Mouse (Mus musculus): Measurements from ENCODE around the gene Popdc3. TPM values are rescaled to one million over a fixed set of nuclear protein-coding genes. Genes with fewer than 3 reads are reported as not detected.
"Not testable (repeated sequence)": the region's sequence is repeated elsewhere in the genome, so short reads cannot be mapped to it uniquely, and the experiment has no call there.

Popdc3 gene
- polyA plus RNA-seq (2015; fragmentation: Nextera tagmentation; extraction: Ambion mirVana): 3.6 and 3.9 TPM in 2 replicates

GRCm38 (mm10) chr10:45177798-45178197 is at the start of gene Popdc3:
Gene Popdc3, plus strand, starts transcription at chr10:45178098.
- H3K36me3 ChIP-seq; H3K27ac ChIP-seq (replicated peaks); H3K9ac ChIP-seq; H3K27me3 ChIP-seq; H3K9me3 ChIP-seq (replicated peaks); H3K4me2 ChIP-seq (replicated peaks); ATAC-seq (ENCODE audit: insufficient number of reproducible peaks, low FRiP score, low TSS enrichment, low read depth); H3K4me1 ChIP-seq; H3K4me3 ChIP-seq (replicated peaks): not testable (repeated sequence)
- 69% methylated on average over 1 of the region's 5 CpGs for WGBS

GRCm38 (mm10) chr10:45129105-45129504 is 48.8 kb upstream of the Popdc3 start:
- WGBS: 70% methylated on average over 11 of the region's 11 CpGs
- Histone ChIP-seq H3K36me3 (peaks cover 14% of the 10 kb centered on the region), H3K4me1 (no peaks in the 10 kb centered on the region), H3K27me3 (no peaks in the 10 kb centered on the region), H3K4me2 (replicated peaks) (no peak overlapping the region), H3K9me3 (replicated peaks) (no peaks in the 10 kb centered on the region), H3K9ac (no peak overlapping the region), H3K27ac (replicated peaks) (no peak overlapping the region), H3K4me3 (replicated peaks) (no peak overlapping the region)
- ATAC-seq (ENCODE audit: insufficient number of reproducible peaks, low FRiP score, low TSS enrichment, low read depth): no peak

GRCm38 (mm10) chr10:45130004-45130403 is 47.9 kb upstream of the Popdc3 start:
- no peak for ATAC-seq (ENCODE audit: insufficient number of reproducible peaks, low FRiP score, low TSS enrichment, low read depth)
- WGBS: 87% methylated on average over 6 of the region's 6 CpGs
- Histone ChIP-seq H3K4me3 (replicated peaks) (no peak overlapping the region), H3K27ac (replicated peaks) (no peak overlapping the region), H3K4me2 (replicated peaks) (no peak overlapping the region), H3K36me3 (peaks cover 11% of the 10 kb centered on the region), H3K27me3 (no peaks in the 10 kb centered on the region), H3K9me3 (replicated peaks) (no peaks in the 10 kb centered on the region), H3K4me1 (no peaks in the 10 kb centered on the region), H3K9ac (no peak overlapping the region)

DNA sequence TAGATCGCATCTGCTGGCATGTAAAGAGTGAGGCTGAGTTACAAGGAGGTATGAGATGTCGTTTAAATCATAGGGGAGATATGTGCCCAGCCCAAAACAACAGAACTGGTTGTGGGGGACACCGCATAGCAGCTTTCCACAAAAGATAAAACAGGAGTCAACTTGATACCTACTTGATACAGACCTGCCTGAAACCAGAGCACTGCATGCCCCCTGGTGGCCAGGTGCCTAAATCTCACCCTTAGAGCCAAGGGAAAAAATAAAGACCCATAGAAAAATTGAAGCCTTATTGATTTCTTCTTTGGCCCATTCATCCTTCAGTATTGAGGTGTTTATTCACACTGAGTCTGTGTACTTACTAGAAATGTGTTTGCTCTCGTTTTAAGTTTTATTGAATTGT is 45.5 kb upstream of the Popdc3 start:
- WGBS: 73% methylated on average over 4 of the region's 4 CpGs

GRCm38 (mm10) chr10:45136806-45137205 is 41.1 kb upstream of the Popdc3 start:
- no peak for ATAC-seq (ENCODE audit: insufficient number of reproducible peaks, low FRiP score, low TSS enrichment, low read depth)

More for the DNA sequence above, 45.5 kb upstream of the Popdc3 start:
- H3K4me3 ChIP-seq (replicated peaks): no peak overlapping the region
- ATAC-seq (ENCODE audit: insufficient number of reproducible peaks, low FRiP score, low TSS enrichment, low read depth): no peak
- no peak overlapping the region for H3K27ac ChIP-seq (replicated peaks)
- H3K36me3 ChIP-seq: peaks cover 4% of the 10 kb centered on the region; the same call in 1 of the 2 replicates
- no peaks in the 10 kb centered on the region for H3K27me3 ChIP-seq
- no peaks in the 10 kb centered on the region for H3K4me1 ChIP-seq
- no peak overlapping the region for H3K4me2 ChIP-seq (replicated peaks)
- no peak overlapping the region for H3K9ac ChIP-seq
- no peaks in the 10 kb centered on the region for H3K9me3 ChIP-seq (replicated peaks)

GRCm38 (mm10) chr10:45139910-45140309 is 38.0 kb upstream of the Popdc3 start:
- ATAC-seq (ENCODE audit: insufficient number of reproducible peaks, low FRiP score, low TSS enrichment, low read depth): no peak
- Histone ChIP-seq H3K9ac (no peak overlapping the region), H3K4me3 (replicated peaks) (no peak overlapping the region), H3K36me3 (peaks cover 4% of the 10 kb centered on the region; the same call in 1 of the 2 replicates), H3K4me2 (replicated peaks) (no peak overlapping the region), H3K4me1 (0 out of 2 replicates have a peak, but pooled peaks cover 4% of the 10 kb centered on the region), H3K9me3 (replicated peaks) (no peaks in the 10 kb centered on the region), H3K27ac (replicated peaks) (no peak overlapping the region), H3K27me3 (no peaks in the 10 kb centered on the region)
- WGBS: 70% methylated on average over 4 of the region's 4 CpGs

More at GRCm38 (mm10) chr10:45136806-45137205, 41.1 kb upstream of the Popdc3 start:
- Histone ChIP-seq H3K4me2 (replicated peaks) (no peak overlapping the region), H3K36me3 (peaks cover 4% of the 10 kb centered on the region; the same call in 1 of the 2 replicates), H3K27ac (replicated peaks) (no peak overlapping the region), H3K4me1 (0 out of 2 replicates have a peak, but pooled peaks cover 4% of the 10 kb centered on the region), H3K9me3 (replicated peaks) (no peaks in the 10 kb centered on the region), H3K4me3 (replicated peaks) (no peak overlapping the region), H3K27me3 (no peaks in the 10 kb centered on the region), H3K9ac (no peak overlapping the region)
- whole genome bisulfite sequencing: 82% methylated on average over 7 of the region's 7 CpGs

DNA sequence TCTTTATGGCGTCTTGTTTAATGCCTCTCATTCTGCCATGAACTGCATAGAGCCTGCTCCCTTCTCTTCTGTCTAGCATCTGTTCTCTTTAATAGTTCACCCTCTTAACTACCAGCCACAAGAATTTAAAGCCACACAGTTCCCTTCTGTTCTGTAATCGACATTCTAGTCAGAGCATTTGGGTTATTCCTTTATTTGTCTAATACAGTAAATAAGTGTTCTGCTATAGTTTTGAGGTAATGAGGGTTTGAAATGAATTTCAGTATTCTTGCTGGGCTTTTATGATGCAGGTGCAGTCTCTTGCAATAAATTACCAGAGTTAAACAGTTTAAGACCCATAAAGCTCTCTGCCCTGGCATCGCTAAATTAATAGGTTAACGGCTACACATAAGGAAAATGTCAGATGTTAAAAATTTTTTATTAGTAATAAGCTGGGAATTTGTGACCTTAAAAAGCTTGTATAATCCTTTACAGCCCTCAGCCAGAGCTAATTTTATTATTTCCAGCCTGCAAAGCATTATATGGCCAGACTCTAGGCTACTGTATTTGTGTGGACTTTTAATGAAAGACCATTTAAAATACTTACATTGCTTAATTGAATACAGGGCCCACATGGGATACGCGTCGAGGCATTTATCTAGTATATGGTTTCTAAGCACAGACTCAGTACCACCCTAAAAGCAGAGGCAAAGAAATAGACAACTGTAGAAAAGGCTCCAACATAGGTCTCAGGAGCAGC is 37.3 kb upstream of the Popdc3 start:
- Histone ChIP-seq H3K9ac (no peak overlapping the region), H3K9me3 (replicated peaks) (no peaks in the 10 kb centered on the region), H3K27me3 (no peaks in the 10 kb centered on the region), H3K36me3 (0 out of 2 replicates have a peak, but pooled peaks cover 4% of the 10 kb centered on the region), H3K4me1 (0 out of 2 replicates have a peak, but pooled peaks cover 4% of the 10 kb centered on the region), H3K27ac (replicated peaks) (no peak overlapping the region), H3K4me3 (replicated peaks) (no peak overlapping the region), H3K4me2 (replicated peaks) (no peak overlapping the region)
- no peak for ATAC-seq (ENCODE audit: insufficient number of reproducible peaks, low FRiP score, low TSS enrichment, low read depth)
- 69% methylated on average over 7 of the region's 7 CpGs for WGBS

GRCm38 (mm10) chr10:45142359-45142758 is 35.5 kb upstream of the Popdc3 start:
- ATAC-seq (ENCODE audit: insufficient number of reproducible peaks, low FRiP score, low TSS enrichment, low read depth): no peak
- H3K4me1 ChIP-seq: 0 out of 2 replicates have a peak, but pooled peaks cover 4% of the 10 kb centered on the region
- no peak overlapping the region for H3K9ac ChIP-seq
- H3K9me3 ChIP-seq (replicated peaks): no peaks in the 10 kb centered on the region
- no peak overlapping the region for H3K4me2 ChIP-seq (replicated peaks)
- no peaks in the 10 kb centered on the region for H3K36me3 ChIP-seq
- H3K4me3 ChIP-seq (replicated peaks): no peak overlapping the region
- 88% methylated on average over 5 of the region's 5 CpGs for whole genome bisulfite sequencing
- H3K27ac ChIP-seq (replicated peaks): no peak overlapping the region
- no peaks in the 10 kb centered on the region for H3K27me3 ChIP-seq

- Histone ChIP-seq H3K27ac (replicated peaks) (no peak overlapping the region), H3K36me3 (no peaks in the 10 kb centered on the region), H3K4me1 (0 out of 2 replicates have a peak, but pooled peaks cover 4% of the 10 kb centered on the region), H3K27me3 (no peaks in the 10 kb centered on the region), H3K4me2 (replicated peaks) (no peak overlapping the region), H3K4me3 (replicated peaks) (no peak overlapping the region), H3K9ac (no peak overlapping the region), H3K9me3 (replicated peaks) (no peaks in the 10 kb centered on the region)
- ATAC-seq (ENCODE audit: insufficient number of reproducible peaks, low FRiP score, low TSS enrichment, low read depth): no peak
- 89% methylated on average over 6 of the region's 6 CpGs for WGBS
Observed at GRCm38 (mm10) chr10:45144038-45144817, 33.7 kb upstream of the Popdc3 start.

- Histone ChIP-seq H3K27me3 (no peaks in the 10 kb centered on the region), H3K4me1 (no peaks in the 10 kb centered on the region), H3K36me3 (peaks cover 17% of the 10 kb centered on the region), H3K4me2 (replicated peaks) (no peak overlapping the region), H3K9ac (no peak overlapping the region), H3K9me3 (replicated peaks) (no peaks in the 10 kb centered on the region), H3K4me3 (replicated peaks) (no peak overlapping the region), H3K27ac (replicated peaks) (no peak overlapping the region)
- no peak for ATAC-seq (ENCODE audit: insufficient number of reproducible peaks, low FRiP score, low TSS enrichment, low read depth)
- 50% methylated on average over 6 of the region's 6 CpGs for WGBS
Observed at GRCm38 (mm10) chr10:45146821-45147220, 31.1 kb upstream of the Popdc3 start.

- Histone ChIP-seq H3K27me3 (no peaks in the 10 kb centered on the region), H3K27ac (replicated peaks) (no peak overlapping the region), H3K36me3 (peaks cover 55% of the 10 kb centered on the region), H3K4me1 (no peaks in the 10 kb centered on the region), H3K4me3 (replicated peaks) (no peak overlapping the region), H3K9me3 (replicated peaks) (no peaks in the 10 kb centered on the region), H3K4me2 (replicated peaks) (no peak overlapping the region), H3K9ac (no peak overlapping the region)
- 67% methylated on average over 5 of the region's 5 CpGs for WGBS
- ATAC-seq (ENCODE audit: insufficient number of reproducible peaks, low FRiP score, low TSS enrichment, low read depth): no peak
Observed at GRCm38 (mm10) chr10:45151137-45151536, 26.8 kb upstream of the Popdc3 start.
